Mouse (Mus musculus) bone marrow, adult 2 months (tissue): ENCODE results near the gene Atp8b3. TPM values are rescaled to one million over a fixed set of nuclear protein-coding genes. Genes with fewer than 3 reads are reported as not detected.

Experiments used
- H3K27ac ChIP-seq: fragments of 200-500 bp; 2 replicates; pipeline ENCODE4 v1.5.1; 2012; ENCODE audit warnings: low read depth, mild to moderate bottlenecking, control low read depth, inconsistent platforms, low read length; ENCODE audit not compliant: control insufficient read depth, poor library complexity, insufficient read depth
- H3K4me1 ChIP-seq: fragments of 200-500 bp; 2 replicates; pipeline ENCODE4 v1.6.1; 2011; ENCODE audit warnings: low read length; ENCODE audit not compliant: control insufficient read depth, insufficient read depth
- H3K4me3 ChIP-seq: fragments of 200-500 bp; replicated peaks from 2 replicates; pipeline ENCODE3; 2011; ENCODE audit warnings: mild to moderate bottlenecking, low read depth, low read length, control low read depth; ENCODE audit not compliant: control insufficient read depth
- CTCF ChIP-seq: fragments of 200-500 bp; IDR thresholded peaks from 2 replicates; pipeline ENCODE4 v1.5.1; 2011; ENCODE audit warnings: low read length, control low read depth; ENCODE audit not compliant: control insufficient read depth, insufficient read depth
- POLR2A ChIP-seq: fragments of 200-500 bp; IDR thresholded peaks from 2 replicates; pipeline ENCODE4 v1.6.1; 2011; ENCODE audit warnings: low read depth, mild to moderate bottlenecking, control low read depth, low read length, borderline replicate concordance; ENCODE audit not compliant: control insufficient read depth
- WGBS: fragments of 180-500 bp; shearing (Covaris S2); methylation state at CpG from one replicate; pipeline ENCODE4 v1.1.7; 2018; 5-methylcytosine and 5-hydroxymethylcytosine counted together
- polyA plus RNA-seq: library from polyadenylated mRNA; stranded (reverse); fragments of >200 nt; gene quantifications from 2 replicates; pipeline ENCODE4 v1.2.4, GENCODE M21; 2011; ENCODE audit warnings: low replicate concordance; ENCODE audit not compliant: missing spikeins, insufficient read depth, insufficient read length

Atp8b3 gene
- polyA plus RNA-seq, 1 experiment = not detected

- peaks cover 2% of the 10 kb centered on the region; the same call in 1 of the 2 replicates for H3K4me1 ChIP-seq
- 67% methylated on average over 4 of the region's 4 CpGs for WGBS
- peak overlapping the region; percentile 40; the same call in 1 of the 2 replicates for H3K27ac ChIP-seq
- no peak for TF ChIP-seq CTCF
- H3K4me3 ChIP-seq = no peak overlapping the region
Observed at GRCm38 (mm10) chr10:80546945-80547344, 8.0 kb upstream of the Atp8b3 start.

- 86% methylated on average over 8 of the region's 8 CpGs for WGBS
- no peak overlapping the region for H3K4me3 ChIP-seq
- H3K4me1 ChIP-seq = peaks cover 2% of the 10 kb centered on the region; the same call in 1 of the 2 replicates
- no peak for TF ChIP-seq CTCF
- no peak for TF ChIP-seq POLR2A
- no peak overlapping the region for H3K27ac ChIP-seq
Observed at GRCm38 (mm10) chr10:80545590-80545989, 6.7 kb upstream of the Atp8b3 start.

- WGBS = 90% methylated on average over 14 of the region's 14 CpGs
- TF ChIP-seq POLR2A (no peak), CTCF (no peak)
- H3K4me1 ChIP-seq = peaks cover 2% of the 10 kb centered on the region; the same call in 1 of the 2 replicates
- H3K27ac ChIP-seq = no peak overlapping the region
- no peak overlapping the region for H3K4me3 ChIP-seq
Observed at GRCm38 (mm10) chr10:80543873-80544272, 4.9 kb upstream of the Atp8b3 start.

GRCm38 (mm10) chr10:80539493-80539892, 569 bp upstream of the Atp8b3 start:
- Histone ChIP-seq H3K4me1 (peaks cover 4% of the 10 kb centered on the region), H3K27ac (no peak overlapping the region), H3K4me3 (no peak overlapping the region)
- WGBS = 32% methylated on average over 5 of the region's 5 CpGs
- TF ChIP-seq POLR2A (no peak), CTCF (no peak)

GRCm38 (mm10) chr10:80538180-80538579, 744 bp downstream of the Atp8b3 start:
- 46% methylated on average over 5 of the region's 5 CpGs for WGBS
- peaks cover 7% of the 10 kb centered on the region for H3K4me1 ChIP-seq
- TF ChIP-seq POLR2A (no peak), CTCF (no peak)
- no peak overlapping the region for H3K27ac ChIP-seq
- no peak overlapping the region for H3K4me3 ChIP-seq

GRCm38 (mm10) chr10:80535711-80536110, 3.2 kb downstream of the Atp8b3 start:
- H3K4me1 ChIP-seq = peaks cover 7% of the 10 kb centered on the region
- H3K4me3 ChIP-seq = peak overlapping the region; percentile 38
- WGBS = 26% methylated on average over 13 of the region's 13 CpGs
- TF ChIP-seq POLR2A (no peak), CTCF (no peak)
- peak overlapping the region; percentile 56 for H3K27ac ChIP-seq

GRCm38 (mm10) chr10:80535071-80535470, 3.9 kb downstream of the Atp8b3 start:
- WGBS = 5% methylated on average over 14 of the region's 14 CpGs
- peak overlapping the region; percentile 56 for H3K27ac ChIP-seq
- H3K4me1 ChIP-seq = peaks cover 7% of the 10 kb centered on the region
- peak overlapping the region; percentile 38 for H3K4me3 ChIP-seq
- no peak for TF ChIP-seq POLR2A
- TF ChIP-seq CTCF = no peak

- TF ChIP-seq CTCF = no peak
- TF ChIP-seq POLR2A = peak; percentile 32; the same call in 1 of the 2 replicates
- Histone ChIP-seq H3K4me1 (peaks cover 7% of the 10 kb centered on the region), H3K27ac (peak overlapping the region; percentile 53), H3K4me3 (no peak overlapping the region)
- WGBS = 28% methylated on average over 7 of the region's 7 CpGs
Observed at GRCm38 (mm10) chr10:80533704-80534103, 5.2 kb downstream of the Atp8b3 start.

GRCm38 (mm10) chr10:80532783-80533182, 6.1 kb downstream of the Atp8b3 start:
- no peak overlapping the region for H3K27ac ChIP-seq

More at GRCm38 (mm10) chr10:80532783-80533182, 6.1 kb downstream of the Atp8b3 start:
- WGBS = 74% methylated on average over 11 of the region's 11 CpGs
- no peak for TF ChIP-seq POLR2A
- no peak for TF ChIP-seq CTCF
- H3K4me1 ChIP-seq = peaks cover 7% of the 10 kb centered on the region
- no peak overlapping the region for H3K4me3 ChIP-seq
